Mouse (Mus musculus): ENCODE measurements around the gene Atp6v0b.

GRCm38 (mm10) chr4:117906196-117906595 is 19.1 kb upstream of the Atp6v0b start:
- TF ChIP-seq CTCF (IDR thresholded peaks at IDR 0.05; ENCODE audit: low read depth, low read length) (no peak), GATA1 (IDR thresholded peaks at IDR 0.05; ENCODE audit: borderline replicate concordance, low read length) (no peak), TAL1 (conservative IDR thresholded peaks at IDR 0.05; ENCODE audit: low read depth, low read length) (no peak)
